Mouse (Mus musculus): ENCODE data around the gene Usp2. TPM values are rescaled to one million over a fixed set of nuclear protein-coding genes. Genes with fewer than 3 reads are reported as not detected.

The Usp2 gene
- polyA plus RNA-seq, 1 experiment from 2014 or later = 13.3 TPM

- WGBS = 93% methylated on average over 9 of the region's 9 CpGs
- H3K4me2 ChIP-seq = no peak overlapping the region
- no peak for ATAC-seq (ENCODE audit: low FRiP score)
Observed at GRCm38 (mm10) chr9:44115599-44115998, 48.8 kb downstream of the Usp2 start.

DNA sequence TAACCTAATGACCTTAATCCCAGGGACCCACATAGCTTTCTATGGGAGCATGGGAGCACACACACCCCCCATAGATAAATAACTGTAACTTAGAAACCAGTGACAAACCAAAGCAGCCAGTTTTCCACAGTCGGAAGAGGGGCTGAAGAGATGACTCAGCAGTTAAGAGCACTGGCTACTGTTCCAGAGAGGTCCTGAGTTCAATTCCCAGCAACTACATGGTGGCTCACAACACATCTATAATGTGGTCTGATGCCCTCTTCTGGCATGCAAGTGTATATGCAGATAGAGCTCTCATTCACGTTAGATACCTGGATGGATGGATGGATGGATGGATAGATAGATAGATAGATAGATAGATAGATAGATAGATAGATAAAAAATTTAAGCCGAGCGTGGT, 49.4 kb downstream of the Usp2 start:
- Histone ChIP-seq H3K36me3 (no peaks in the 10 kb centered on the region), H3K27ac (replicated peaks) (no peak overlapping the region), H3K27me3 (replicated peaks) (no peaks in the 10 kb centered on the region), H3K4me3 (replicated peaks) (no peak overlapping the region), H3K9ac (replicated peaks) (no peak overlapping the region), H3K4me1 (peaks cover 12% of the 10 kb centered on the region), H3K9me3 (replicated peaks) (no peaks in the 10 kb centered on the region), H3K4me2 (no peak overlapping the region)
- no peak for ATAC-seq (ENCODE audit: low FRiP score)
- WGBS = 93% methylated on average over 4 of the region's 4 CpGs

More at GRCm38 (mm10) chr9:44115599-44115998, 48.8 kb downstream of the Usp2 start:
- H3K9ac ChIP-seq (replicated peaks) = no peak overlapping the region
- H3K27ac ChIP-seq (replicated peaks) = no peak overlapping the region
- no peaks in the 10 kb centered on the region for H3K9me3 ChIP-seq (replicated peaks)
- H3K4me3 ChIP-seq (replicated peaks) = no peak overlapping the region
- H3K4me1 ChIP-seq = peaks cover 16% of the 10 kb centered on the region
- H3K27me3 ChIP-seq (replicated peaks) = no peaks in the 10 kb centered on the region
- no peaks in the 10 kb centered on the region for H3K36me3 ChIP-seq

GRCm38 (mm10) chr9:44119011-44119410, 52.2 kb downstream of the Usp2 start:
- H3K9me3 ChIP-seq (replicated peaks) = no peaks in the 10 kb centered on the region
- no peak for ATAC-seq (ENCODE audit: low FRiP score)
- H3K4me1 ChIP-seq = no peaks in the 10 kb centered on the region
- H3K36me3 ChIP-seq = no peaks in the 10 kb centered on the region
- no peak overlapping the region for H3K9ac ChIP-seq (replicated peaks)
- no peaks in the 10 kb centered on the region for H3K27me3 ChIP-seq (replicated peaks)
- H3K4me3 ChIP-seq (replicated peaks) = no peak overlapping the region
- H3K27ac ChIP-seq (replicated peaks) = no peak overlapping the region
- 47% methylated on average over 5 of the region's 5 CpGs for WGBS
- no peak overlapping the region for H3K4me2 ChIP-seq

GRCm38 (mm10) chr9:44119948-44120465, 53.2 kb downstream of the Usp2 start:
- no peak for ATAC-seq (ENCODE audit: low FRiP score)
- Histone ChIP-seq H3K4me2 (no peak overlapping the region), H3K27ac (replicated peaks) (no peak overlapping the region), H3K27me3 (replicated peaks) (no peaks in the 10 kb centered on the region), H3K4me3 (replicated peaks) (no peak overlapping the region), H3K9me3 (replicated peaks) (no peaks in the 10 kb centered on the region), H3K9ac (replicated peaks) (no peak overlapping the region), H3K4me1 (no peaks in the 10 kb centered on the region), H3K36me3 (no peaks in the 10 kb centered on the region)
- WGBS = 79% methylated on average over 8 of the region's 8 CpGs

DNA sequence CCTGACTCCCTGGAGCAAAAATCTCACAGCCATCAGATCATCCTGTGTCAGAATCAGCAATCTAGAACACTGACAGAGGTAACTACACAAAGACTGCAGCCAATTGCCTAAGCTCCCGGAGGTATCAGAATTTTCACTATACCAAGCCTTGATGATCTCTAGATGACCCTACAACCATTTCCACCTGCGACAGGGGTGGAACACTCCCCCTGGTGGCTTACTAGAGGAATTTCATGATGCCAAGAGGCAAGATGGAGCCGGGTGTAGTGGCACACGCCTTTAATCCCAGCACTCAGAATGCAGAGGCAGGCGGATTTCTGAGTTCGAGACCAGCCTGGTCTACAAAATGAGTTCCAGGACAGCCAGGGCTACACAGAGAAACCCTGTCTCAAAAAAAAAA, 57.5 kb downstream of the Usp2 start:
- Histone ChIP-seq H3K9ac (replicated peaks) (no peak overlapping the region), H3K4me2 (no peak overlapping the region), H3K36me3 (no peaks in the 10 kb centered on the region), H3K27ac (replicated peaks) (no peak overlapping the region), H3K4me1 (peaks cover 13% of the 10 kb centered on the region), H3K4me3 (replicated peaks) (no peak overlapping the region), H3K27me3 (replicated peaks) (no peaks in the 10 kb centered on the region), H3K9me3 (replicated peaks) (no peaks in the 10 kb centered on the region)
- WGBS = 70% methylated on average over 6 of the region's 6 CpGs
- ATAC-seq (ENCODE audit: low FRiP score) = no peak

DNA sequence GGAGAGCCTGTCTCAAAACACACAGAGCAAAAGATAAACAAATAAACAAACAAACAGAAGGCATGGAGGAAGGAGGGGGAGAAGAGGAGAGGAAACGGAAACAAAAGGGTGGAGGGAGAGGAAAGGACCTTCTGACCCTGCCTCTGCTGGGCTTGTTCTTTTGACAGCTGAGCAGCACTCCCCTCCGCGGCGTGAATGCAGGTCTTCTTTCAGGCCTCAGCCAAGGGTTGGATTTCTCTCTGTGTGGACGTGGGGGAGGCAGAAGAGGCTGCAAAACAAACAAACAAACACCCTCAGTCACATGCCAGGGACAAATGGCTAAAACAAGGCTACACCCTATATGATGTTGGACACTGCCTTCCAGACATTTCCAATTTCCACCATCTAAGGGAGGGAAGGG, 58.2 kb downstream of the Usp2 start:
- no peaks in the 10 kb centered on the region for H3K36me3 ChIP-seq
- H3K4me2 ChIP-seq = no peak overlapping the region
- no peak overlapping the region for H3K4me3 ChIP-seq (replicated peaks)
- H3K4me1 ChIP-seq = peaks cover 18% of the 10 kb centered on the region
- 60% methylated on average over 5 of the region's 5 CpGs for WGBS
- no peaks in the 10 kb centered on the region for H3K9me3 ChIP-seq (replicated peaks)
- no peaks in the 10 kb centered on the region for H3K27me3 ChIP-seq (replicated peaks)
- no peak for ATAC-seq (ENCODE audit: low FRiP score)
- H3K27ac ChIP-seq (replicated peaks) = no peak overlapping the region
- 0 out of 2 replicates have a peak overlapping the region, but pooled peaks have one; percentile 3 for H3K9ac ChIP-seq (replicated peaks)

GRCm38 (mm10) chr9:44125546-44126428, 59.0 kb downstream of the Usp2 start:
- Histone ChIP-seq H3K27ac (replicated peaks) (peak overlapping the region; percentile 38), H3K4me1 (peaks cover 25% of the 10 kb centered on the region), H3K4me3 (replicated peaks) (no peak overlapping the region; the same call in 1 of the 2 replicates), H3K36me3 (no peaks in the 10 kb centered on the region), H3K9ac (replicated peaks) (no peak overlapping the region), H3K4me2 (peak overlapping the region; percentile 29), H3K9me3 (replicated peaks) (no peaks in the 10 kb centered on the region), H3K27me3 (replicated peaks) (peaks cover 5% of the 10 kb centered on the region)
- whole genome bisulfite sequencing = 26% methylated on average over 18 of the region's 18 CpGs
- peak; percentile 72; the same call in 1 of the 2 replicates for ATAC-seq (ENCODE audit: low FRiP score)

GRCm38 (mm10) chr9:44126746-44127145, 59.9 kb downstream of the Usp2 start:
- ATAC-seq (ENCODE audit: low FRiP score) = no peak
- H3K36me3 ChIP-seq = no peaks in the 10 kb centered on the region

DNA sequence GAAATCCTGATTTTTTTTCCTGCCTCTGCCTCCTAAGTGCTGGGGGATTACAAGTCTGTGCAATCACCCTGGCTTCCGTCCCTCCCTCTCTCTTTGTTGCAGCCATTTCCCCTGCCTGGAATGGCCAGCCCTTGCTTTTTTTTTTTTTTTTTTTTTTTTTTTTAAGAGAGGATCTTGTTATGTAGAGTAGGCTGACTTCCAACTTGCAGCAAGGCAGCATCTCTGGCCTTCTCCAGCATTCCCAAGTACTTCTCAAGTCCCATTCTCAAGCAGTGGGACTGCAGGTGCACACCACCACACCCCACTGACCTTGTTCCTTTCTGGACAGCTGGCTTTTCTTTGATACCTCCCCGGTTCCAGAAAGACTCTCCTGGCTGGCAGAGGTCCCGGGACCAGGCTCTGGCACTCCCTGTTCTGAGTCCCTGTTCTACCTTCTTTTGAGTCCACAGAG, 60.6 kb downstream of the Usp2 start:
- WGBS = 53% methylated on average over 3 of the region's 3 CpGs
- peaks cover 21% of the 10 kb centered on the region for H3K27me3 ChIP-seq (replicated peaks)
- peaks cover 29% of the 10 kb centered on the region for H3K4me1 ChIP-seq
- H3K4me2 ChIP-seq = no peak overlapping the region
- no peak overlapping the region for H3K4me3 ChIP-seq (replicated peaks)
- no peak for ATAC-seq (ENCODE audit: low FRiP score)
- no peak overlapping the region for H3K27ac ChIP-seq (replicated peaks)
- H3K36me3 ChIP-seq = no peaks in the 10 kb centered on the region
- no peaks in the 10 kb centered on the region for H3K9me3 ChIP-seq (replicated peaks)
- no peak overlapping the region for H3K9ac ChIP-seq (replicated peaks)

More at GRCm38 (mm10) chr9:44126746-44127145, 59.9 kb downstream of the Usp2 start:
- Histone ChIP-seq H3K9ac (replicated peaks) (no peak overlapping the region), H3K4me1 (peaks cover 29% of the 10 kb centered on the region), H3K27ac (replicated peaks) (peak overlapping the region; percentile 38; the same call in 1 of the 2 replicates), H3K4me2 (no peak overlapping the region), H3K9me3 (replicated peaks) (no peaks in the 10 kb centered on the region), H3K27me3 (replicated peaks) (peaks cover 15% of the 10 kb centered on the region), H3K4me3 (replicated peaks) (no peak overlapping the region)
- WGBS = 94% methylated on average over 3 of the region's 3 CpGs

- peak overlapping the region; percentile 37 for H3K9ac ChIP-seq (replicated peaks)
- H3K9me3 ChIP-seq (replicated peaks) = no peaks in the 10 kb centered on the region
- peak overlapping the region; percentile 57 for H3K4me2 ChIP-seq
- ATAC-seq (ENCODE audit: low FRiP score) = no peak
- peak overlapping the region; percentile 69; the same call in 1 of the 2 replicates for H3K27ac ChIP-seq (replicated peaks)
- peaks cover 42% of the 10 kb centered on the region for H3K27me3 ChIP-seq (replicated peaks)
- 9% methylated on average over 9 of the region's 9 CpGs for WGBS
- H3K36me3 ChIP-seq = no peaks in the 10 kb centered on the region
- peaks cover 43% of the 10 kb centered on the region for H3K4me1 ChIP-seq
- H3K4me3 ChIP-seq (replicated peaks) = peak overlapping the region; percentile 29
Observed at GRCm38 (mm10) chr9:44129633-44130032, 62.8 kb downstream of the Usp2 start.

- Histone ChIP-seq H3K27me3 (replicated peaks) (peaks cover 46% of the 10 kb centered on the region), H3K4me1 (peaks cover 47% of the 10 kb centered on the region), H3K9ac (replicated peaks) (peak overlapping the region; percentile 37), H3K4me3 (replicated peaks) (peak overlapping the region; percentile 29), H3K36me3 (no peaks in the 10 kb centered on the region), H3K9me3 (replicated peaks) (no peaks in the 10 kb centered on the region), H3K4me2 (peak overlapping the region; percentile 57), H3K27ac (replicated peaks) (peak overlapping the region; percentile 69)
- ATAC-seq (ENCODE audit: low FRiP score) = no peak
- under 1% methylated on average over 27 of the region's 27 CpGs for WGBS
Observed at GRCm38 (mm10) chr9:44130034-44130433, 63.2 kb downstream of the Usp2 start.
